13 mouse cellular contexts compared by ENCODE assay signal in the genomic region with DNA sequence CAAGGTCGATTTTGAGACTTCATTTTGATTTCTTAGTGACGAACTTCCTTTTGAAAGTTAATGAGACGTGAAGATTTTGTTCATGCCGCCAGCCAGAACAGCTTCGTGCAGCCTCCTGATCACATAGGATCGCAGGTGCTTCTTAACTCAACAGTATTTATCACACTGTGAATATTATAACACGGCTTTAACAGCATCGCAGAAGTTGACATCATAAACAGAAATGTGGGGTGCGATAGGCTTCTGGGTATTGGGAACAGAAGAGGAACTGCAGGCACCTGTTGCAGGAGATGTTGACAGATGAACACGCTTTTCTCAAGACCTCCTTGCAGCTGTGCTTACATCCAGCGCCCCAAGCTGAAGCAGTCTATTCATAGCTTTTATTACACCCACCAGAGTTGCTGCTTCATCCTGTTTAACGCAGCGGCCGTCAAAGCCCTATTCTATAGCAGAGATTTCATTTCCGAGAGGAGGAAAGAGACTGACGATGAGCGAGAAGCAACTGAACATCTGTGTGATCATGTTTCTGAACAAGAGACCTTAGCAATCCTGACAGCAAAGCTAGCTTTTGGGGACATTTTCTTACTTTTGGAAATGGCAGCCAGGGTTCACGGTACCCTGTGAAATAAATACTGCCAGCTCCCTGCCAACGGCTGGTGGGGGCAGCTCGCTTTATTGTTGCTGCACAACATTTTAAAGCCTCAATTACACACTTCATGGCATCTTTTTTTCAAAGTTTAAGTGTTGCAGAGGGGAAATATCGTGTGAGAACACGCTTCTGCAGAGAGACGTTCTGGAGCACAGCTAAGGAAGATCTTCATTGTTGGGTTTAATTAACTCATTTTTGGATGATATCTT. TPM values are rescaled to one million over a fixed set of nuclear protein-coding genes. Genes with fewer than 3 reads are reported as not detected.
DNase-seq lines count a peak whose midpoint lies in the region; ATAC-seq lines count a peak whose summit lies in the region.
"Had no signal": no experiment of that assay in that cellular context is flagged by ENCODE, and none has a peak within 500 bp of the region (broad histone marks: within the 10 kb centered on the region; RNA-seq: fewer than 3 reads in every experiment).

No protein-coding gene starts in this region.

- H3K4me2 ChIP-seq in hindbrain, embryonic 12.5 days (replicated peaks) = peak overlapping the region; percentile 12; the same call in 1 of the 2 replicates
- no peak overlapping the region for H3K4me2 ChIP-seq in hindbrain, embryonic 11.5 days (replicated peaks; ENCODE audit: low read depth, low read length)
- peak overlapping the region; percentile 43 for H3K4me2 ChIP-seq in midbrain, embryonic 16.5 days (ENCODE audit: low read length)

- no peak for ATAC-seq in hindbrain, embryonic 12.5 days (ENCODE audit: low FRiP score)
- no peak for ATAC-seq in hindbrain, embryonic 11.5 days (ENCODE audit: low FRiP score)
- 0 out of 2 replicates have a peak, but pooled peaks have one; percentile 36 for ATAC-seq in midbrain, embryonic 16.5 days
- no peak for ATAC-seq in megakaryocyte, adult 5-6 weeks (ENCODE audit: poor library complexity, severe bottlenecking)

- no peak overlapping the region for H3K27ac ChIP-seq in hindbrain, embryonic 12.5 days
- no peak overlapping the region for H3K27ac ChIP-seq in hindbrain, embryonic 11.5 days (ENCODE audit: low read depth, low read length)
- no peak overlapping the region for H3K27ac ChIP-seq in midbrain, embryonic 16.5 days (ENCODE audit: low read length)
- H3K27ac ChIP-seq: macrophage had no signal

- no peaks in the 10 kb centered on the region for H3K36me3 ChIP-seq in hindbrain, embryonic 12.5 days
- no peaks in the 10 kb centered on the region for H3K36me3 ChIP-seq in hindbrain, embryonic 11.5 days (ENCODE audit: control insufficient read depth, insufficient read depth, low read length)
- H3K36me3 ChIP-seq in midbrain, embryonic 16.5 days (ENCODE audit: control insufficient read depth, insufficient read depth, low read length) = no peaks in the 10 kb centered on the region

- no peak overlapping the region for H3K9ac ChIP-seq in hindbrain, embryonic 12.5 days
- H3K9ac ChIP-seq in hindbrain, embryonic 11.5 days (ENCODE audit: low read depth, low read length) = no peak overlapping the region
- no peak overlapping the region for H3K9ac ChIP-seq in midbrain, embryonic 16.5 days (ENCODE audit: low read depth, low read length)

- no peaks in the 10 kb centered on the region for H3K27me3 ChIP-seq in hindbrain, embryonic 12.5 days
- H3K27me3 ChIP-seq in hindbrain, embryonic 11.5 days (ENCODE audit: control insufficient read depth, insufficient read depth, low read length) = no peaks in the 10 kb centered on the region
- H3K27me3 ChIP-seq in midbrain, embryonic 16.5 days (ENCODE audit: control insufficient read depth, insufficient read depth, low read depth, low read length) = no peaks in the 10 kb centered on the region

- no peak overlapping the region for H3K4me3 ChIP-seq in hindbrain, embryonic 12.5 days
- no peak overlapping the region for H3K4me3 ChIP-seq in hindbrain, embryonic 11.5 days (ENCODE audit: low read depth, low read length)
- H3K4me3 ChIP-seq in midbrain, embryonic 16.5 days (ENCODE audit: low read depth, low read length) = no peak overlapping the region

- peaks cover 6% of the 10 kb centered on the region; the same call in 1 of the 2 replicates for H3K4me1 ChIP-seq in hindbrain, embryonic 12.5 days
- H3K4me1 ChIP-seq in hindbrain, embryonic 11.5 days (replicated peaks; ENCODE audit: control insufficient read depth, insufficient read depth, low read length) = no peaks in the 10 kb centered on the region
- peaks cover 6% of the 10 kb centered on the region; the same call in 1 of the 2 replicates for H3K4me1 ChIP-seq in midbrain, embryonic 16.5 days (ENCODE audit: control insufficient read depth, insufficient read depth, low read length)

- DNase-seq in hindbrain, embryonic 11.5 days (ENCODE audit: low spot score) = no peak
- peak; percentile 3 to 10 for DNase-seq in B cell, adult 2 months
- peak; percentile 7 to 34 for DNase-seq in frontal cortex, adult 2 months (ENCODE audit: extremely low spot score in 1 of 2, low spot score in 1 of 2)
- no peak for DNase-seq in spleen, postnatal 14 days (ENCODE audit: low spot score in 2 of 2)
- no peak for DNase-seq in gastrocnemius, postnatal 25 days
- DNase-seq: gastrocnemius, postnatal 14 days; heart, postnatal 10 days; kidney, postnatal 14 days had no signal

- 0 out of 2 replicates have a peak, but pooled peaks cover 3% of the 10 kb centered on the region for H3K9me3 ChIP-seq in hindbrain, embryonic 12.5 days (replicated peaks)
- H3K9me3 ChIP-seq in hindbrain, embryonic 11.5 days (ENCODE audit: control insufficient read depth, low read length) = no peaks in the 10 kb centered on the region
- H3K9me3 ChIP-seq in midbrain, embryonic 16.5 days (replicated peaks; ENCODE audit: control insufficient read depth, low read length, poor library complexity, severe bottlenecking) = peaks cover 2% of the 10 kb centered on the region; the same call in 1 of the 2 replicates

- WGBS in hindbrain, embryonic 12.5 days = 55% methylated on average over 23 of the region's 23 CpGs
- WGBS in hindbrain, embryonic 11.5 days = 66% methylated on average over 23 of the region's 23 CpGs
- 39% methylated on average over 23 of the region's 23 CpGs for WGBS in midbrain, embryonic 16.5 days

RNA-seq across cellular contexts. Expression of a gene that starts 12.3 kb away (rescaled TPM):
- 16.1 and 17.8 TPM in 2 replicates for polyA plus RNA-seq in hindbrain, embryonic 12.5 days (2016; fragmentation: Nextera tagmentation; extraction: Ambion mirVana)
- 18.3 and 20.2 TPM in 2 replicates for polyA plus RNA-seq in hindbrain, embryonic 11.5 days (2014; fragmentation: Nextera tagmentation; extraction: Ambion mirVana)
- 6.6 and 6.9 TPM in 2 replicates for polyA plus RNA-seq in frontal cortex, adult 2 months (2012; rRNA removed)
- polyA plus RNA-seq in midbrain, embryonic 16.5 days (2015; fragmentation: Nextera tagmentation; extraction: Ambion mirVana) = 2.7 and 2.8 TPM in 2 replicates
- under 1 TPM; 0.56 to 0.69 TPM for total RNA-seq in gastrocnemius, postnatal 25 days (2021)
- total RNA-seq in megakaryocyte, adult 5-6 weeks (2015) = not detected in 2 replicates
- total RNA-seq in megakaryocyte, adult 5-6 weeks (2017) = not detected in 2 replicates
- total RNA-seq: liver, adult 2 months had no signal
- polyA plus RNA-seq: liver, adult 2 months; macrophage had no signal

Comparison
In these comparisons a context has a peak if more than half of its experiments do, and no peak if none do; other contexts are left out.
1. DNase-seq: peak in B cell, adult 2 months (2 of 2) and frontal cortex, adult 2 months (2 of 2); none in hindbrain, embryonic 11.5 days (single experiment), spleen, postnatal 14 days (0 of 2) and gastrocnemius, postnatal 25 days (single experiment).